Mouse (Mus musculus): Measurements from ENCODE around the gene Snx3. TPM values are rescaled to one million over a fixed set of nuclear protein-coding genes. Genes with fewer than 3 reads are reported as not detected.

The Snx3 gene
- total RNA-seq, 4 experiments from 2014 or later: 200 to 230 (median 204) TPM

DNA sequence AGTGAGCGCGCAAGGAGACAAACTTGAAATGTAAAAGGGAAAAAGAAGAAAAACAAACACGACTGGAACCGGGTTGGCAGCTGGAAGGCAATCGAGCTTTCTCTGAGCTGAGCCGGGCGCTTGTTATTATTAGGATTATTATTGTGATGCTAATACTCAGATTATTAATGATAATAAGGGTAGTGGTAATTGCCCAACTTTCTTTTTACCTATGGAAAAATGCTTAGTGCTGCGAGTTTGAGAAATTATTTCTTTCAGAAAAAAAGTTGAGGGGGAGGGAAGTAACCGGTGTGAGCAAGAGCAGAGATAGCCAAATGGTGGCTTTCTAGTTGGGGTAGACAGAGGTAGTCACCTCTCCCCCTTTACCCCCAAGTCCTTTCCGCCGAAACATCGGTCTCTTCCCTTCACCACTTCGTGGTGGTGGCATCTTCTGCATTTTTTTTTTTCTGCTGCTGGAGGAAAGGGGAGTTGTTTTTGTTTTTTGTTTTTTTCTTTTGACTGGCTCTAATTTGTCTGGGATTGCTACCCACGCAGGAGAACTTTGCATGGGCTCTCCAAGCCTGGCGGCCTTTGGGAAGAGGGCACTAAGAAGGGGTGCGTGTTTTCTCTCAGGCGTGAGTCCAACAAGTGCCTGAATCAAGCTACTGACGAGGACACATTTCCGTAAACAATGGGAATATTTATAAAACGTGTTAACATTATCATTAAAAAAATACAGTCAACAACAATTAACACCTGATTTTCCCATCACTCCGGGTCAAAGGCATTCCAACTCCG, 77.1 kb downstream of the Snx3 start:
- no peak for DNase-seq

DNA sequence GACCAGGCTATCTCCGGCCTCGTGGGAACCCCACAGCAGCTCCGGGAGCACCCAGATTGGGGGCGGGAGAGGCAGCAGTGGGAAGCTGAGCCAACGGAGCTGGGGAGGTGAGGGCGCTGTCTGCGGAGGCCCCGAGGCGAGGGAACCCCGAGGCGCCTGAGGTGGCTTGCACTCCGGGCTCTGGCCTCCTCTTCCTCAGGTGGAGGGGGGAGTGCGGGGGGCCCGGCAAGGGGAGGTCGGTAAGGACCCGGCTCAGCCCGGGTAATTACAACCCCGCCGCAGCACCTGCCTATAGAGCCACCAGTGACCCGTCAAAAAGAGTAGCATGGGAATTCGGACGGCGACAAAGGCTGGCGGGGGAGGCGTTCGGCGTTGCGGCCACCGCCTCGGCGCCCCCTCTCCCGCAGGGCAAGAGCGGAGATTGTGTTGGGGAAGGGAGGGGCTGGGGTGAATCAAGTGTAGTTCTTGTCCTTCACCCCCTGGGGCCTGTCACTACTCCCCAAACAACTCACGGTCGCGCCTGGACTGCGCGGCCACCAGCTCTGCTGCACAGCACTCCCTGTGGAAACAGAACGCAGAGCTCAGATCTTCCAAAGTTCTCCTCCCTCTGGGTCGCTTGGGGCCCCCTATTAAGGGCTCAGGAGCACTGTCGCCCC, 77.8 kb downstream of the Snx3 start:
- DNase-seq: no peak

DNA sequence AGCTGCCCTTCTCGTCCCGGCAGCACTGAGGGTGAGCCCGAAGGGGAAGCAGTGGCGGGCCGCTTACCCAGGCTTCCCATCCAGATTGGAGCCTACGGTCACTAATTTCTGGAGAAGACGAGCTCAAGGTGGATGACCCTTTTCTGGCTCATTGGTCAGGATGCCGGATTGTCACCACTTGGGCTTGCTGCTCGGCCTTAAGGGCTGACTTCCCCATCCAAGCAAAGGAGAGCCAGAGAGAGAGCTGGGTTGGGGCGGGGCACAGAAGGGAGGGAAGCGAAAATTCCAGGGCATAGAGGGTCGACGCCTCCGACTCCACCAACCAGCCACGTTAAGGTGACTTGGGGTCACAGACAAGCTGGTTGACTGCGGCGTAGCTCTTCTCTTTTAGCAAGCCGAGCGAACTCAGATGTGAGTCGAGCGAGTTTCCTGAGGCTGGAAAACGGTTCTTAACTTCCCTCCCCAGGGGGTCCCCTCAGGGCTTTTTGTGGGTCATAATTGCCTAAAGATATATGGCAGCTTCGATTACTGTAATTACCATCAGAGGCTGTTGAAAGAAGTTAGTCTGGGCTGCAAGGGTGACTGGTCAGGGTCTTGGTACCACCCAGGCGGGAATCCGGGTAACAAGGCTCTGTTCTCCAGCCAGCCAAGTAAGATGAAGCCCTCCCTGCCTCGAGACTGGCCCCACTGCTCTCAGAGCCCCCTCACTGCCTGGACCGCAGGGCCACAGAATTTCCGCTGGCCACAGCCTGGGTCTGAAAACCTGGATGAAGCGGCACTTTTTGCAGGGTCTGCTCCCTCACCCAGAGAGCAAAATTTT, 78.5 kb downstream of the Snx3 start:
- no peak for DNase-seq

DNA sequence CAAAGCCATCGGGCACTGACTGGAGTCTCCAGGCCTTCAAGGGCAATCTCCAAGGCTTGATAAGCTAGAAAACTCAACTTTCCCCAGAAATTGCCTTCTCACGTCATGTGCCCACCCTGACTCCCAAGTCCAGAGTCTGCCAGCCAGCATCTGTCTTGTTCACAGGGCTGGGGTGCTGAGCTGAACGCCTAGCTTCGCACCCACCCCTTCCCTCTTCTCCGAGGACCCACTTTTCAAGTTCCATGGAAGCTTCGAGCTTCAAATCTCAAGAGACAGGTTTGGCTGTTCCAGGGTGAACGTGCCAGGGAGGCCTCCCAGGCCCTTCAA, 79.1 kb downstream of the Snx3 start:
- DNase-seq: no peak

DNA sequence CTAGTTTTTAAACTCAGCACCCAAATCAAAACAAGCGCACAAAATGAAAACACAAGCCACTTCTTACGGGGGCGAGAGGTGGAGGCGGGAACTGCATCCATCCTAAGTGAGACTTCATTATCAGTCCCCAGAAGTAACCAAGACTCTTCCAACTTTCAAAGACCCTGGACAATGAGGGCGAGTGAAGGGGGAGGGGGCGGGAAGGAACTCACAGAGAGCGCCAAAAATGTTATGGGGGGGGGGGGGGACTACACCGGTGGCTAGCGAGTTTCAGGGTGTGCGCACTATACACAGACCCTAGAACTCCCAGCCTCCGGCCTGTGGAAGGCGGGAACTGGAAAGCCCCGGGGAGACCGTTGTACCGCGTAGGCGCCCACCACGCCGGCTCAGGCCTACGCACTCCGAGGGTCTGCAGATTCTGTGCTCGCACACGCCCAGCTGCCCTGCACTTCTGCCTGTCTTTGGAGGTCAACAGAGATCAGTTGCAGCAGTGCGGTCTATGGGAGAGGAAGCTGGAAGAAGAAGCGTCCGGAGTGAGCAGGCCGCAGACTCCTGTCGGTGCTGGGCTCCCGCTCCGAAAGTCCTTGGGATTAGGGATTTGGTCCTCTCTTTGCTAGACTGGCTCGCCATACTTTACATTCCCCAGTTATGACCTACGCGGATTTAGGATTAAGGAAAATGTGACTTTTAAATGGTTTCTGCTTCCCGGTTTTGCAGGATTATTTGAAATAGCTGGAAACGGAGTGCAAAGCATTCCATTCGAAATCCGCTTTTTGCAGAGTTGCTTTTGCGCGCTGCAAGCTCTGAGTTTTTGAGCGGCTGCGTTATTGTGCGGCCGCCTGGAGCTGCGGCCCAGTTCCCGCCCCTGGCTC, 80.1 kb downstream of the Snx3 start:
- no peak for DNase-seq

DNA sequence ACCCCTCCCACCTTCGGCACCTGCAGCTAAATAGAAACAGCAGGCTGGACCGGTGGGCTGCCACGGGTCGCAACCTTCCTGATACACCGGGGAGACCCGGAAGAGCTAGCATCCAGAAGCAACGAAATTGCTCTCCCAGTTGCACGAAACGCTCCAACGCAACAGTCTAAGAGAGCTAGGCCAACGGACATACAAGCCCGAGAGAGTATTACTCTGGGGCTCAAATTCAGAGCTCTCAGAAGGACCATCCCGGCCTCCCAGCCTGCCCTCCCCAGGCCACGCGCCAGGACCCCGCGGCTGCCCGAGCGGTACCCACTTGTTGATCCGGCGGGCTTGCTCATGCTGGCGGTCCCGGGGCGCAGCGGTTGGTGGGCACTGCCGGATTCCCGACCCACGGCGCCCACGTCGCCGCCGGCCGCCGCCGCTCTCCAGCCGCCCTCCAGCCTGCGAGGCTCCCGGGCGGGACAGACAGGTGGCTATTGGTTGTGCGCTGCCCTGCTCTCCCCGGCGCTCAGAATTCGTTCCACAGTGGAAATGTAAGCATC, 80.8 kb downstream of the Snx3 start:
- DNase-seq: no peak

DNA sequence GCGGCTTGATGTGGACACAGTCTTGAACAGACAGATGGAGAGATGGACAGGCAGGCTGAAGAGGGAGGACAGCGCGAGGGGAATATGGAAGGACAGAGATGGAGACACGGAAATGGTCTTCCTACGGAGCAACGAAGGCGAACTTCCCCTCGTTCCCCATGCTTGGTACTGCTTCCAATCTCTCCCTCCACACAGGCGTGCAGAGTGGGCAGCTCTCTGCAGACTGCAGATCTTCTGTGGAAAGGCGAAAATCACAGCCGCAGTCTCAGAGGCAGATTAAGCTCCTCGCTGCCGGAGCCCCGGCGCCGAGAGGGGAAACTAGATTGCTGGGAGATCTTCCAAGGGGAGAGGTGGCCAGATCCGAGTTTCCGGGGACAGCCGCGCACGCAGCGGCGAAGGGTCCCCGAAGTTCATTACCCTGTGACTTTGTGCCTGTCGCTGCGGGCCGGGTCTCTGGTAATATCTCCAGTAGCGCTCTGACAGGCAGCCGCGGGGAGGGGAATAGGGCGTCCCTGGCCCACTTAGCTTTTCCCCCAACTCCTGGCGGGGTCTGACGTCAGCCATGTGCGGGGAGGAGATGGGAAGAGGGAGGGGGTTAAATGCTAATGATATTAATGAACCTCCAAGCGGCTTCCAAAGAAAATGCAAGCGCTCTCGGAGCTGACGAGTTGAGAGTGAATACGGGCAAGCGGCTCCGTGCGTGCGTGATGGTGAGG, 81.5 kb downstream of the Snx3 start, which contains the start of the genes Nr2e1 and Ostm1:
Gene Nr2e1 (minus strand): TSS at position 476 of the 716 bp plus-strand sequence.
Gene Ostm1 (plus strand): TSS at position 666 of the 716 bp plus-strand sequence.
- no peak for DNase-seq

DNA sequence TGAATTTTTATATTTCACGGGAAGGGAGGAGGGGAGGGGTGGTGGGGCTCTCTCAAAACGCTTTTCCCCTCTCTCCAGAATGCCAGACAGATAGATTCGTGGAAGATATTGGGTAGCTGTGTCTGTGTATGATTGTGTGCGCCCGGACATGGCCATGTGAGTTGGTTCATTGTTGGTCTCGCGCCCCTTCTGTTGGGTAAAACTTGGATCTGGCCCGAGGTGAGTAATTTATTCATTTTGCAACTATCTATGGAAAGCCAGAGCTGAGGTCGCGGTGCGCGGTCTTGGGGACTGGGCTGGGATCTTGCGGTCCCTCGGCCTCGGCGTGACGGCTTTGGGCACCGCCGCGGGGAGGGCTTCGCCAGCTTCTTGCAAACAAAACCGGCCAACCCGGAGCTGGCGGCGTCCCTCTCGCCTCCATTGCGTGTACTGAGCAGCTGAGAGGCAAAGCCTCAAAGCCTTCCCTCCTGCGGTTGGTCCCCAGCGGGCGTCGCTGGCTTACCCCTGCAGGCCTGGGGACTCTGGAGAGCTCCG, 82.1 kb downstream of the Snx3 start:
- DNase-seq: no peak

DNA sequence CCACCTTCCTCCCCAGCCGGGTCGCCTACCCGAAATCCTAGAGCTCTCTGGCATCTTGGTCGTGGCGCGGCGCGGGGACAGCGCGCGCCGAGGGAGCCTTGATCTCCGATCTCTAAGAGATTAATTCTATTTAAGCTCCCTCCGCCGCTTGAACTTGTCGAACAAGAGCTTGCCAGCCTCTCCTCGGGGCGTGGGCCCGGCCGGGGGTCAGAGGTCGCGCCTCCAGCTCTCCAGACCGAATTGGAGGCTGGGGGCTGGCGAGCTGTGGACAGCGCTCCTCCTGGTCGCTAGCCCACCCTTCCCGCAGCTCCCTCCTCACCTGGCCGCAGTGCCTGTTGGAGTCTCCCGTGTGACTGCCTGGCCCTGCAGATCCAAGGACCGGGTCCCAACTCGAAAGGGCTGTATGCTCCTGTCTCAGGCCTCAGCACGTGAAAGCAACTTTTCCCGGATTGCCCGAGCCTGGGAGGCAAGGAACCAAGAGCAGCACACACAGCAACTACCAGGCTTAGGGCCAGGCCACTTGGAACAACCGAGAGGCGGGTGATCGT, 82.7 kb downstream of the Snx3 start:
- no peak for DNase-seq

Other genes starting within 250 kb of the Snx3 start
- gene Foxo3, start 225.3 kb upstream of the Snx3 start, total RNA-seq (2022): 10 to 100 TPM; 57.7 to 70.0 (median 65.4) TPM
- 10 to 100 TPM; 16.8 to 21.0 (median 18.7) TPM for gene Afg1l, start 23.5 kb upstream of the Snx3 start, total RNA-seq (2022)
- not detected for gene Nr2e1, start 81.6 kb downstream of the Snx3 start, total RNA-seq (2022)
- 10 to 100 TPM; 31.6 to 39.0 (median 36.8) TPM for gene Ostm1, start 81.8 kb downstream of the Snx3 start, total RNA-seq (2022)

All from adrenal gland, adult 8-10 months (tissue).